Mouse (Mus musculus): Measurements from ENCODE around the gene Lnx1. TPM values are rescaled to one million over a fixed set of nuclear protein-coding genes. Genes with fewer than 3 reads are reported as not detected.

The Lnx1 gene
- polyA plus RNA-seq, 1 experiment from 2014 or later, result 5.2 TPM

GRCm38 (mm10) chr5:74710181-74710580 lies 7.5 kb upstream of the Lnx1 start:
- WGBS, result 83% methylated on average over 4 of the region's 4 CpGs
- Histone ChIP-seq H3K4me1 (ENCODE audit: control insufficient read depth, insufficient read depth, low read length) (no peaks in the 10 kb centered on the region), H3K27ac (ENCODE audit: low read length) (no peak overlapping the region), H3K4me2 (ENCODE audit: low read depth, low read length) (no peak overlapping the region), H3K9me3 (replicated peaks; ENCODE audit: control insufficient read depth, low read length) (no peaks in the 10 kb centered on the region), H3K36me3 (ENCODE audit: control insufficient read depth, insufficient read depth, low read length) (no peaks in the 10 kb centered on the region), H3K9ac (ENCODE audit: low read length) (no peak overlapping the region), H3K4me3 (replicated peaks; ENCODE audit: low read length) (no peak overlapping the region), H3K27me3 (ENCODE audit: control insufficient read depth, insufficient read depth, low read length) (no peaks in the 10 kb centered on the region)
- ATAC-seq (ENCODE audit: insufficient read depth, low FRiP score), result no peak

- H3K9ac ChIP-seq (ENCODE audit: low read length), result peak overlapping the region; percentile 31; the same call in 1 of the 2 replicates
Measured at GRCm38 (mm10) chr5:74704460-74704790, 1.7 kb upstream of the Lnx1 start.

GRCm38 (mm10) chr5:74703741-74704459 lies 1.2 kb upstream of the Lnx1 start:
- Histone ChIP-seq H3K9me3 (replicated peaks; ENCODE audit: control insufficient read depth, low read length) (no peaks in the 10 kb centered on the region), H3K4me3 (replicated peaks; ENCODE audit: low read length) (peak overlapping the region; percentile 42), H3K36me3 (ENCODE audit: control insufficient read depth, insufficient read depth, low read length) (no peaks in the 10 kb centered on the region), H3K9ac (ENCODE audit: low read length) (peak overlapping the region; percentile 31; the same call in 1 of the 2 replicates), H3K4me2 (ENCODE audit: low read depth, low read length) (peak overlapping the region; percentile 49), H3K27me3 (ENCODE audit: control insufficient read depth, insufficient read depth, low read length) (no peaks in the 10 kb centered on the region), H3K27ac (ENCODE audit: low read length) (peak overlapping the region; percentile 73), H3K4me1 (ENCODE audit: control insufficient read depth, insufficient read depth, low read length) (peaks cover 3% of the 10 kb centered on the region; the same call in 1 of the 2 replicates)
- WGBS, result 23% methylated on average over 17 of the region's 17 CpGs
- ATAC-seq (ENCODE audit: insufficient read depth, low FRiP score), result peak; percentile 74

More at GRCm38 (mm10) chr5:74704460-74704790, 1.7 kb upstream of the Lnx1 start:
- Histone ChIP-seq H3K9me3 (replicated peaks; ENCODE audit: control insufficient read depth, low read length) (no peaks in the 10 kb centered on the region), H3K36me3 (ENCODE audit: control insufficient read depth, insufficient read depth, low read length) (no peaks in the 10 kb centered on the region), H3K4me2 (ENCODE audit: low read depth, low read length) (peak overlapping the region; percentile 49), H3K4me1 (ENCODE audit: control insufficient read depth, insufficient read depth, low read length) (peaks cover 3% of the 10 kb centered on the region; the same call in 1 of the 2 replicates), H3K4me3 (replicated peaks; ENCODE audit: low read length) (peak overlapping the region; percentile 42), H3K27ac (ENCODE audit: low read length) (peak overlapping the region; percentile 17), H3K27me3 (ENCODE audit: control insufficient read depth, insufficient read depth, low read length) (no peaks in the 10 kb centered on the region)
- WGBS, result 2% methylated on average over 8 of the region's 8 CpGs
- peak; percentile 92 for ATAC-seq (ENCODE audit: insufficient read depth, low FRiP score)

GRCm38 (mm10) chr5:74700918-74701317 lies 1.8 kb downstream of the Lnx1 start:
- Histone ChIP-seq H3K4me2 (ENCODE audit: low read depth, low read length) (no peak overlapping the region), H3K36me3 (ENCODE audit: control insufficient read depth, insufficient read depth, low read length) (no peaks in the 10 kb centered on the region)

GRCm38 (mm10) chr5:74699673-74700072 lies 3.0 kb downstream of the Lnx1 start:
- Histone ChIP-seq H3K4me1 (ENCODE audit: control insufficient read depth, insufficient read depth, low read length) (peaks cover 3% of the 10 kb centered on the region; the same call in 1 of the 2 replicates), H3K4me3 (replicated peaks; ENCODE audit: low read length) (no peak overlapping the region), H3K27ac (ENCODE audit: low read length) (no peak overlapping the region), H3K27me3 (ENCODE audit: control insufficient read depth, insufficient read depth, low read length) (no peaks in the 10 kb centered on the region), H3K9ac (ENCODE audit: low read length) (no peak overlapping the region), H3K4me2 (ENCODE audit: low read depth, low read length) (no peak overlapping the region), H3K36me3 (ENCODE audit: control insufficient read depth, insufficient read depth, low read length) (no peaks in the 10 kb centered on the region), H3K9me3 (replicated peaks; ENCODE audit: control insufficient read depth, low read length) (no peaks in the 10 kb centered on the region)
- ATAC-seq (ENCODE audit: insufficient read depth, low FRiP score), result no peak
- WGBS, result 91% methylated on average over 1 of the region's 1 CpGs

More at GRCm38 (mm10) chr5:74700918-74701317, 1.8 kb downstream of the Lnx1 start:
- H3K9me3 ChIP-seq (replicated peaks; ENCODE audit: control insufficient read depth, low read length), result no peaks in the 10 kb centered on the region
- 58% methylated on average over 2 of the region's 2 CpGs for WGBS
- no peaks in the 10 kb centered on the region for H3K27me3 ChIP-seq (ENCODE audit: control insufficient read depth, insufficient read depth, low read length)
- H3K9ac ChIP-seq (ENCODE audit: low read length), result no peak overlapping the region
- no peak overlapping the region for H3K27ac ChIP-seq (ENCODE audit: low read length)
- H3K4me1 ChIP-seq (ENCODE audit: control insufficient read depth, insufficient read depth, low read length), result peaks cover 3% of the 10 kb centered on the region; the same call in 1 of the 2 replicates
- no peak overlapping the region for H3K4me3 ChIP-seq (replicated peaks; ENCODE audit: low read length)
- no peak for ATAC-seq (ENCODE audit: insufficient read depth, low FRiP score)

- Histone ChIP-seq H3K4me1 (ENCODE audit: control insufficient read depth, insufficient read depth, low read length) (no peaks in the 10 kb centered on the region; the same call in 1 of the 2 replicates), H3K9ac (ENCODE audit: low read length) (no peak overlapping the region), H3K4me2 (ENCODE audit: low read depth, low read length) (no peak overlapping the region), H3K27me3 (ENCODE audit: control insufficient read depth, insufficient read depth, low read length) (no peaks in the 10 kb centered on the region), H3K4me3 (replicated peaks; ENCODE audit: low read length) (no peak overlapping the region), H3K36me3 (ENCODE audit: control insufficient read depth, insufficient read depth, low read length) (no peaks in the 10 kb centered on the region), H3K9me3 (replicated peaks; ENCODE audit: control insufficient read depth, low read length) (no peaks in the 10 kb centered on the region), H3K27ac (ENCODE audit: low read length) (no peak overlapping the region)
- ATAC-seq (ENCODE audit: insufficient read depth, low FRiP score), result no peak
- WGBS, result 88% methylated on average over 9 of the region's 9 CpGs
Measured at GRCm38 (mm10) chr5:74697534-74697933, 5.2 kb downstream of the Lnx1 start.

- Histone ChIP-seq H3K27me3 (ENCODE audit: control insufficient read depth, insufficient read depth, low read length) (no peaks in the 10 kb centered on the region), H3K9me3 (replicated peaks; ENCODE audit: control insufficient read depth, low read length) (no peaks in the 10 kb centered on the region), H3K4me2 (ENCODE audit: low read depth, low read length) (no peak overlapping the region), H3K36me3 (ENCODE audit: control insufficient read depth, insufficient read depth, low read length) (no peaks in the 10 kb centered on the region), H3K27ac (ENCODE audit: low read length) (no peak overlapping the region), H3K4me3 (replicated peaks; ENCODE audit: low read length) (no peak overlapping the region), H3K4me1 (ENCODE audit: control insufficient read depth, insufficient read depth, low read length) (no peaks in the 10 kb centered on the region), H3K9ac (ENCODE audit: low read length) (no peak overlapping the region)
- 70% methylated on average over 7 of the region's 7 CpGs for WGBS
- no peak for ATAC-seq (ENCODE audit: insufficient read depth, low FRiP score)
Measured at GRCm38 (mm10) chr5:74694390-74694801, 8.3 kb downstream of the Lnx1 start.

GRCm38 (mm10) chr5:74693836-74694235 lies 8.9 kb downstream of the Lnx1 start:
- no peaks in the 10 kb centered on the region for H3K27me3 ChIP-seq (ENCODE audit: control insufficient read depth, insufficient read depth, low read length)
- H3K4me3 ChIP-seq (replicated peaks; ENCODE audit: low read length), result no peak overlapping the region
- ATAC-seq (ENCODE audit: insufficient read depth, low FRiP score), result no peak
- no peak overlapping the region for H3K9ac ChIP-seq (ENCODE audit: low read length)
- no peaks in the 10 kb centered on the region for H3K36me3 ChIP-seq (ENCODE audit: control insufficient read depth, insufficient read depth, low read length)
- no peak overlapping the region for H3K4me2 ChIP-seq (ENCODE audit: low read depth, low read length)
- H3K9me3 ChIP-seq (replicated peaks; ENCODE audit: control insufficient read depth, low read length), result no peaks in the 10 kb centered on the region
- 61% methylated on average over 2 of the region's 2 CpGs for WGBS
- 0 out of 2 replicates have a peak, but pooled peaks cover under 1% of the 10 kb centered on the region for H3K4me1 ChIP-seq (ENCODE audit: control insufficient read depth, insufficient read depth, low read length)
- no peak overlapping the region for H3K27ac ChIP-seq (ENCODE audit: low read length)

GRCm38 (mm10) chr5:74692411-74693090 lies 10.2 kb downstream of the Lnx1 start:
- H3K4me3 ChIP-seq (replicated peaks; ENCODE audit: low read length), result no peak overlapping the region

More at GRCm38 (mm10) chr5:74692411-74693090, 10.2 kb downstream of the Lnx1 start:
- Histone ChIP-seq H3K36me3 (ENCODE audit: control insufficient read depth, insufficient read depth, low read length) (no peaks in the 10 kb centered on the region), H3K9me3 (replicated peaks; ENCODE audit: control insufficient read depth, low read length) (no peaks in the 10 kb centered on the region), H3K27ac (ENCODE audit: low read length) (no peak overlapping the region), H3K9ac (ENCODE audit: low read length) (no peak overlapping the region), H3K27me3 (ENCODE audit: control insufficient read depth, insufficient read depth, low read length) (no peaks in the 10 kb centered on the region), H3K4me2 (ENCODE audit: low read depth, low read length) (no peak overlapping the region), H3K4me1 (ENCODE audit: control insufficient read depth, insufficient read depth, low read length) (peaks cover 6% of the 10 kb centered on the region; the same call in 1 of the 2 replicates)
- WGBS, result 81% methylated on average over 6 of the region's 6 CpGs
- ATAC-seq (ENCODE audit: insufficient read depth, low FRiP score), result no peak

All from stomach, embryonic 16.5 days (tissue).